Mouse (Mus musculus) right cerebral cortex, postnatal 14 days (tissue): ENCODE measurements at regions not wholly inside any gene's neighbourhood (a gene's known extent, or its start where the extent isn't known, plus 50 kb on each side); places are given as distances from the start of the nearest gene placed in this dataset.
A peak's percentile ranks its signal among the peaks of the same experiment; 100 is the strongest.

ENCODE experiments used
- DNase-seq: peaks from one replicate; pipeline ENCODE4 v3.0.0; 2022

- DNase-seq: no peak
Observed at GRCm38 (mm10) chr14:47795062-47795461, 146.8 kb downstream of the Ktn1 start.

GRCm38 (mm10) chr14:47798203-47798602 is 150.0 kb downstream of the Ktn1 start:
- no peak for DNase-seq

DNA sequence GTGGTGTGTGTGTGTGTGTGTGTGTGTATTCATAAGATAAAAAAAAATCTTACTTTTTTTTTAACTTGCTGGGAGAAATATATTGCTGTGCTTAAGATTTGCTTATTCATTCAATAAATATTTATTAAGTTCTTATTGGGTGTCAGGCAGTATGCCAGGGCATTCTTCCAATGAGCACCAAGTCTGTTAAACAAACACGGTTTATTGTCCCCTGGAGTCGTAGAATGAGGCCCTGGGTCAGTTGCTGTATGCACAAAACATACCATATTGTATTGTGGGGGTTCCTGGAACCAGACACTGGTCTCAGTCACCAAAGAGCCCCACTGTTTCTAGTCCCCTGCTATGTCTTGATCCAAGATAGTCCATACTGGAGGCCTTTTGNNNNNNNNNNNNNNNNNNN is 151.3 kb downstream of the Ktn1 start:
- DNase-seq: no peak

DNA sequence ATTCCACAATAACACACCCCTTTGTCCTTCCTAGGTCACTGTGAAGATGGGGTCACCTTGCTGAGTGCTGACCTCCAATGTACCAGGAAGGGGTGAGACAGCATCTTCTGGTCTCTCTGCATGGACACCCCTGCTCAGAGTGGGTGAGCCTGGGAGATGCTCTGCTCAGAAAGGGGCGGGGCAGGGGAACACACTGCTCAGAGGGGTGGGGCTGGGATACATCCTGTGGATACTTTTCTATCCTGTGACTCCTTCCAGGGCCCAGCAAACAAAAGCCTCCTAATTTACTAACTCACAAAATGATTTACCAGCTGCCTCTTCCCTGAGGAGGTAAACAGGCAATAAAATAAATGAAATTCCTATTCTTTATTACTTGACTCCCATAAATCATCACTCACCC is 157.0 kb downstream of the Ktn1 start:
- DNase-seq: no peak

DNA sequence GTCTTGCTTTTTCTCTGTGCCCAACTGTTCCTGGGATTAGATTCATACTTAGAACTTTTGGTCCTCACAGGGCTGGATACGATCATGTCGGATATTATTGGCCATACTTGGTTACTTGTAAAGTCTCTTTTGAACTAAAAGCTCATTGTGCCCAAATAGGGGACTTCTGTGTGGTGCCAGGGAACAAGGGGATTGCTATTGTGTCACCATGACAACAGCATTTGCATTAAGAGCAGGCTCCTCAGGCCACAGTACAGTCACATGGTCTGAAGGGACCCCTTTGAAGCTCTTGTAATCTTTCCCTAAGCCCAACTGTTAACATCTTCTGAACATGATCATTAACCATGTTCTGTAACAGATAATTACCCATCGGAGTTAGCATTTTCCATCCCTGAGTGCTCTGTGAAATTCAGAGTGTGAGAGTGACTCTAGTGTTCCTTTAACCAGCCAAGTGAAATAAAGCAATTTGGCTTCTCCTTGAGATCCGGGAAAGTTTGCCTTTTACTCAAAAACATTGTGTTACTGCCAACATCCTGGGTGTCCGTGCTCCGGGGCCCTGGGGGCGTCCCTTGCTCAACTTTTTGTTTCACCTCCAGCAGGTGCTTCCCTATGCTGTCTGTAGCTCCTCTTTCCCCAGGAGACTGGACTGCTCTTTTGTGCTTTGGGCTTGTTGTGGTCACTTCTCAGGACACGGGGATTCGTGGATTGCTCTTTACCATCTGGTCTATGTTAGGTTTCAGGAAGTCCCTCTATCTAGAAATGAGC is 157.7 kb downstream of the Ktn1 start:
- DNase-seq: no peak

GRCm38 (mm10) chr14:47808097-47808910 is 160.1 kb downstream of the Ktn1 start:
- DNase-seq: no peak

DNA sequence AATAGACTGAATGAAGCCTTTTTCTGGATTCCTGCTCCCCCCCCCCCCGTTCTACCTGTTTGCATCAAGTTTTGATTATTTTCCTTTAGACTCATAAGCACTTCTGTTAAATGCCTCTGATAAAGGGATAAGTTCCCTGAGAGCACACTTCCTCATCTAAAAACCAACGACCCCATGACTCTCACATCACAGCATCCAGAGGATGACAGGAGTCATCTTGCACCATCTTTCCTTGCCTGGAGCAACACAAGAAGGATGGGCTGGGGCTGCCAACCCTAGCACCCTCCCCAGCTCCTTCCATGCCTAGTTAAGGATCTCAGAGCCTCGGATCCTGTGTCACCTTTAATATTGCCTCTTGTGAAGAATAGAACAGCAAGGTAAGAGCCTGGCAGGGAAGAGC is 170.0 kb downstream of the Ktn1 start:
- DNase-seq: no peak

DNA sequence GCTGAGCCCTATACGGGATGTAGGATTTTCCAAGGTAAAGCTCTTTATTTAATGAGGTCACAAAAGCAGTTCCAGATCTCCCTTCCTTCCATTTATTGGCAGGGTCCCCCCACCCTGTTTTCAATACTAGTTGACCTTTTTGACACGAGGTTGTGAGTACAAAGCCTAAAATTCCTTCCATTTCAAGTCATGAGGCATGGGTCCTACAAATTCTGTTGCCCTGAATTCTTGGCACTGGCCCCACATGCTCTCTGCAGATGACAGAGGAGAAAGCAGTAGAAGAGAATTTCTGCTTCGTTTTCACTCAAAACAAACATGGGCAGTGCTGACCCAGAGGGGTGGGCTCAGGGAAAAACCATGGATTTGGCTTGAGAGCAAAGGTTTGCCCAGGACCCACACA is 170.4 kb downstream of the Ktn1 start:
- DNase-seq: no peak

GRCm38 (mm10) chr14:47820571-47821143 is 172.4 kb downstream of the Ktn1 start:
- DNase-seq: peak; percentile 8

GRCm38 (mm10) chr14:47823182-47823581 is 174.9 kb downstream of the Ktn1 start:
- DNase-seq: no peak

DNA sequence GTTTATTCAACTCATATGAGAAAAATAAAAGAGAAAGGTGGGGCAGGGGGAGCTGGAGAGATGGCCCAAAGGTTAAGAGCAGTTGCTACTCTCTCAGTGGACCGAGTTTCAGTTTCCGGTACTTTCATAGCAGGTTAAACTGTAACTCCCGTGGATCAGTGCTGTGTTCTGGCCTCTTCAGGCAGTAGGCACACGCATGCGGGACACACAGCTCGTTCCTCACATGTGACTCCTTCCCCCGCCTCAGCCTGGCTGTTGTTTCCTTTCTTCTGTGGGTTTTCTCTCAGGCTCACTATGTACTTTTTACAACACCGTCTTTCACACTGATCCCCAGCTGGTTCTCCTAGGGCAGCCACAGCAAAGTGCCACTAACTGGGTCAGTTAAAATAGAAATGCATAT is 175.4 kb downstream of the Ktn1 start:
- no peak for DNase-seq

- DNase-seq: no peak
Observed at GRCm38 (mm10) chr14:47825446-47825956, 177.3 kb downstream of the Ktn1 start.

GRCm38 (mm10) chr14:47826545-47826944 is 178.3 kb downstream of the Ktn1 start:
- no peak for DNase-seq

DNA sequence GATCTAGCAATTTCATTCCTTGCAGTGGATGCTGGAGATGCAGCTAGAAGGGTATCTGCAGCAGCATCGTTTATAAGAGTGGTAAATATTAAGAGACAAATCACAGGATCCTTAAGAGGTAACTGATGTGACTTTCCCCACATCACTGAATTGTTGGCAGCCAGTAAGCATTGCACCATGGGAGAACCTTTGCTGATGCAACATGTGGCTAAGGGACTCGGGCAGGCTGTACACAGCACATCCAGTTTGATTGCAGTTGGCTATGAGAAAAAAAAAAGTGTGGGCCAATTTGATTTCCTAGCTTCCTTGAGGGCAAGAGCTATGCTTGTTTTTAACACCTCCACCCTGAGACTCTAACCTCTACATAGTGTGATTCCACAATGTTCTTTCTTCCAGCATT is 179.4 kb downstream of the Ktn1 start:
- no peak for DNase-seq

DNA sequence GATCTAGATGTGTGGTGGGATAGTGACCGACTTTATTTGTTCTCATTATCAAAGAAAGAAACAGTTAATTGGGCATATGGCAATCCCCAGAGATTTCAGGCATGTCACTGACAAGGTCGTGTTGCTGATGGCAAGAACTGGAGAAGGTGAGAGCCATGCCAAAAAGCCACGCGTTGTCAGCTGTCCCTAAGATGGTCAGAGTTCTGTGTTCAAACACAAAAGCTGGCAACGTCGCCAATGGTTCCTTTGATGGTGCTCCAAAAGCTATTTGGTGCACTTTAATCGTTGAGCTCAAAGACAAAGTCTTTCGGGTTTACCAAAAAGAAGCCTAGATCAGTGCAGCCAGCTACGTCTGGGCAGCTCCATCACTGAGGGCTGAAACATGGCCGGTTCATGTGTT is 185.4 kb downstream of the Ktn1 start:
- DNase-seq: no peak

DNA sequence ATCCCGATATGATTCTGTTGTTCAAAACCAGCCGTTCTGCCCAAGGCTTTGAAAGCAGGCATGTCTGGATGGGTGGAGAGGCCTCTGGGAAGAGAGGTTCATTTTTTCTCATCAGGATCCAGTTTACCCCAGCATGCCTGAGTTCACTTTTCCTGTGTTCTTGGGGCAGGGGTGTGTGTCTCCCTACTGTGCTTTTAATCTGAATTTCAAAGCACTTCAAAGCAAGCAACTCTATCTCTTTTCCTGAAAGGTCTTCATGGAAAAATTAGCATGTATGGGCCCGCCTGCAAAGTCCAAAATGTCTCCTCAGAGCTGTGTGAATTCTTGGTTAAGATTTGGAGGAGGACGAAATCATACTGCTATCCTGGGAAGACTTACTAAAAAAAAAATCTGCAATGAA is 187.2 kb downstream of the Ktn1 start:
- DNase-seq: no peak

DNA sequence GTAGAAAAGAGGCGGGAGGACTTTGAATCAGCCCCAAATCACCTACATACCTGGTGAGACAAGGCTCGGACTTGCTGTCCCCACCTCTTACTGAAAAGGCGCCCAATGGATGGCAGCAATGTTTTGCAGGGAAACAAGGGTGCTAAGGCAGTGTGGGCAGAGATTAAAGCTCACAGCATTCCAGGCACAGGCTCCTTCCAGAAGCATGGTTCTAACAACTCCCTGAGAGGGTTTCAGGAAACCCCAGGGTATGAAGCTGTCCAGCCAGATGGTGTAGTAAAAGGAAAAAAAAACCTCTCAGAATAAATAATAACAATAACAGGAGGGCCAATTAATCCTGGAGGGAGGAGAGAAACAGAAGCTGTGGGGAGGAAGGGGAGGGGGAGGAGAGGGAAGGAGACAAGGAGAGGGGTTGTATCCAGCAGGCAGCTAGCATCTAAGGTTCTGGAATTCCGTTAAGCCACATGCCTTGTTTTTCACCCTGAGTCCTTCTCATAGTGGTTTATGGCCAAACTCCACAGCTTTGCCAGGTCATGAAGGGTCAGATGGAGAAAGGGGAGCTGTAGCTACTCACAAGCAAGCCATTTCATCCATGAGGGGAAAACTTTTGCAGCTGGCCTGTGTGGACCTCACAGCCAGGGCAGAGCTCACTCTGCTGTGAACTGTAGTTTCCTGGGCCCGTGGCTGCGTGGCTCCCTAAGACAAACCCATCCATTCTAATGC is 191.4 kb downstream of the Ktn1 start:
- DNase-seq: no peak

- DNase-seq: no peak
Observed at GRCm38 (mm10) chr14:47844366-47844765, 196.1 kb downstream of the Ktn1 start.

GRCm38 (mm10) chr14:47848861-47849260 is 200.6 kb downstream of the Ktn1 start:
- DNase-seq: no peak

GRCm38 (mm10) chr14:47856280-47856765 is 208.1 kb downstream of the Ktn1 start:
- no peak for DNase-seq

DNA sequence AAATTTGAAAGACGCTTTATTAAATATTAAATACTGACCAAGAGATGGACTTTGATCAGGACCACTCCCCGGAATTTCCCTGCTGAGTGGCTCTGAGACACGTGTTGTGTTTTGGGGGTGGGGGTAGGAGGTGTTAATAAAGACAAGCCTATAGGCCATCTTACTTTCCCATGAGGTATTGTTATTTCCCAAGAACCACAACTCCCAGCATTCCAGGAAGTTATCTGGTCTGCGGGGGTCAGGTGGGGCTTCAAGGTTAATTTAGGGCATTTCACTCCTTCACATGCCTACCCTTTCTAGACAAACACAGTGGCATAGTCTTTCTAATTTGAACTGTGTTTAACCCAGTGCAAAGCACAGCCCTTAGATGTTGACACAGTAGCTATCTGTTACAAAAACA is 209.0 kb downstream of the Ktn1 start:
- DNase-seq: no peak

DNA sequence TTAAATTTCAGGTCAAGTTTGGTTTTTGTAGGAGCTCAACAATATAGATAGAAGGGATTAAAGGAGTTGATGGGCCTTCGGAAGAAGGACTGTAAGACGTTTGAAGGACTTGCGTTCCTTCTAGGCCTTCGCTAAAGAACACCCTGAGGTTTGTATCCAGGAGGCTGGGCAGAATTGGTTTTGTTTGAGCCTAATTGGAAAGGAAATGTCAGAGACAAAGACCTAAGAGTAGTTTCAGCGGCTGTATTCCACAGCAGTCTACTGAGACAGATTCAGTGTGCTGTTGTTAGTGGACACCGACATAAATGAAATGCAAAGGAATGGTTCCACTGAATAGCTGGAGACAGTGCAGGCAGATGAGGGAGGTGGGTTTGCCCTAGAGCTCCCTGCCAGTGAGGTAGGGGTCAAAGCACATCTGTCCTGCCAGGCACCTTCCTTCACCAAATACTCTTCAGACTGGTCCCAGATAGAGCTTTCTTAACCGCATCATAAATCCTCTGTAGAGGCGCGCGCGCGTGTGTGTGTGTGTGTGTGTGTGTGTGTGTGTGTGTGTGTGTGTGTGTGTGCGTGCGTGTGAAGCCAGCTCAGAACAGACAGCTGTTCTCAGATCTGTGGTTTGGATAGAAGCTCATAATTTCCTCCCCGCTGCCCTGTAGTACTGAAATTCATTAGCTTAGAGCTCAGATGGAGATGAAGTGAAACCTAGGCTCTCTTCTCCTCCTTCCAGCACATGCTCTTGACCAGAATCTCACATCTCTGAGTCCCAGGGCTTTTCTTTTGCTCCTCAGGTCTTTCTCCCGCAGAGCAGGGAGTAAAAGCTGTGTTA is 209.7 kb downstream of the Ktn1 start:
- no peak for DNase-seq
